In genomic region chr9:72530237-72530636, GRCm38 (mm10) we compare ENCODE assay signal across 1 mouse cellular context.
TF ChIP-seq lines count a peak whose summit lies in the region.

No protein-coding gene starts in this region.

TF ChIP-seq in CH12.LX, 34 proteins besides CTCF, POLR2A, EP300 and RAD21 (continued from another document):
- TF ChIP-seq TCF12 (IDR thresholded peaks at IDR 0.05; ENCODE audit: low read depth, low read length) (peak; percentile 95), CHD2 (IDR thresholded peaks at IDR 0.05; ENCODE audit: low read length) (peak; percentile 83), POLR2AphosphoS2 (IDR thresholded peaks at IDR 0.05; ENCODE audit: low read depth, low read length) (no peak), MYC (IDR thresholded peaks at IDR 0.05; ENCODE audit: low read depth, low read length) (peak; percentile 98), MAZ (IDR thresholded peaks at IDR 0.05; ENCODE audit: low read depth, low read length) (peak; percentile 91), E2F4 (IDR thresholded peaks at IDR 0.05; ENCODE audit: insufficient replicate concordance, low read depth, low read length) (0 out of 2 replicates have a peak, but pooled peaks have one; percentile 78), ZMIZ1 (IDR thresholded peaks at IDR 0.05; ENCODE audit: low read depth, low read length) (0 out of 2 replicates have a peak, but pooled peaks have one; percentile 43), KAT2A (IDR thresholded peaks at IDR 0.05; ENCODE audit: insufficient replicate concordance, low read length) (peak; percentile 70; the same call in 1 of the 2 replicates), IRF4 (IDR thresholded peaks at IDR 0.05; ENCODE audit: low read depth, low read length) (peak; percentile 91), ZNF384 (IDR thresholded peaks at IDR 0.05; ENCODE audit: low read depth, low read length) (peak; percentile 82), JUN (IDR thresholded peaks at IDR 0.05; ENCODE audit: insufficient read depth, low read depth, low read length) (0 out of 2 replicates have a peak, but pooled peaks have one; percentile 43), JUND (conservative IDR thresholded peaks at IDR 0.05; ENCODE audit: low read depth, low read length) (peak; percentile 75), SMC3 (IDR thresholded peaks at IDR 0.05; ENCODE audit: low read depth, low read length) (peak; percentile 97), BHLHE40 (IDR thresholded peaks at IDR 0.05; ENCODE audit: low read depth, low read length) (peak; percentile 70), NELFE (IDR thresholded peaks at IDR 0.05; ENCODE audit: low read depth, low read length) (peak; percentile 98), PAX5 (IDR thresholded peaks at IDR 0.05; ENCODE audit: low read length) (no peak), USF1 (IDR thresholded peaks at IDR 0.05; ENCODE audit: low read depth, low read length) (no peak), ELF1 (IDR thresholded peaks at IDR 0.05; ENCODE audit: low read depth, low read length) (peak; percentile 87), UBTF (IDR thresholded peaks at IDR 0.05; ENCODE audit: low read depth, low read length) (peak; percentile 62; the same call in 1 of the 2 replicates), MAFK (IDR thresholded peaks at IDR 0.05; ENCODE audit: insufficient replicate concordance, low read length) (peak; percentile 69; the same call in 1 of the 2 replicates), USF2 (conservative IDR thresholded peaks at IDR 0.05; ENCODE audit: low read depth, low read length) (peak; percentile 20; the same call in 1 of the 2 replicates), HCFC1 (IDR thresholded peaks at IDR 0.05; ENCODE audit: low read depth, low read length) (peak; percentile 91), NRF1 (IDR thresholded peaks at IDR 0.05; ENCODE audit: low read depth, low read length) (peak; percentile 64), MEF2A (IDR thresholded peaks at IDR 0.05; ENCODE audit: borderline replicate concordance, low read depth, low read length) (peak; percentile 96), RCOR1 (conservative IDR thresholded peaks at IDR 0.05; ENCODE audit: low read depth, low read length) (peak; percentile 84; the same call in 1 of the 2 replicates), CHD1 (IDR thresholded peaks at IDR 0.05; ENCODE audit: low read depth, low read length) (no peak; the same call in none of the 2 replicates), MAX (IDR thresholded peaks at IDR 0.05; ENCODE audit: low read length) (peak; percentile 94), GABPA (IDR thresholded peaks at IDR 0.05; ENCODE audit: insufficient replicate concordance, low read depth, low read length) (no peak; the same call in 1 of the 2 replicates)
TF ChIP-seq in CH12.LX: peak in this region for 28.
